Mouse (Mus musculus): ENCODE data around the gene Man2a1. TPM values are rescaled to one million over a fixed set of nuclear protein-coding genes. Genes with fewer than 3 reads are reported as not detected.

The Man2a1 gene
- total RNA-seq (2014; rRNA removed) (11.0 and 19.9 TPM in 2 replicates), polyA plus RNA-seq (2015; fragmentation: Nextera tagmentation; extraction: Ambion mirVana) (1.4 and 2.2 TPM in 2 replicates)

DNA sequence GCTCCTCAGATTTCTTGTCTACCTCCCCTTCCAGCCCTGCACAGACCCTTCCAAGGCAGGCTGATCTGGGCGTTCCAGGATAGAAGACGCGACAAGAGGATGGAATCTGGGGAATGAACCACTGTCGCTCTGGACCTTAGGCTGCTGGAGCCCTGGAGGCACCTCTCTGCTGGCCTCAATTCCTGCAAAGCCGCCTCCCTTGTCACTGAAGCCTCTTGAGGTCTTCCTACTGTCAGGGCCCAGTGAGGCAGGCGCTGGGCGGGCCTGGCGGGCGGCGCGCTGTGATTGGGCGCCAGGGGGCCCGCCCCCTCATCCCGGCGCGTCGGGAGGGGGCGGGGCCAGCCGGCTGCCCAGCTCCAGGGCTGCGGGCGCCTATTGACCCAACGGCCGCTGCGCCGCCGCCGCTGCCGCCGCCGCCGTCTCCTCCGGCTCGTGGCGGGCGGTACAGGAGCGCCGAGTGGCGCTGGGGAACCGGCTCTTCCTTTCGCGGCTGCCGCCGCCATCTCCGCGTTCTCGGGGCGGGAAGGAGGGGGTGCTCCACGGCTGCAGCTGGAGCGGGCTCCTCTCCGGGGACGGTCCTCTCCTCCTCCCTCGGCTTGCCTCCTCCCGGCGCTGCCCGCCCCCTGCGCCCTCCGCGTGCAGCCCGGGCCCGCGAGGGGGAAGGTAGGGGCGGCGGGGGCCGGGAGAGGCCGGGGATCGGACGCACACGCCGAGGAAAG, at the start of gene Man2a1:
Man2a1 (plus strand) TSS at position 365 of the 719 bp plus-strand sequence.
- under 1% methylated on average over 36 of the region's 69 CpGs for WGBS
- DNase-seq, result peak; percentile 91
- ATAC-seq, result peak; percentile 94
- peak within 1 kb of the TSS; percentile 97 for H3K4me2 ChIP-seq (ENCODE audit: low read depth)
- no peaks in the 10 kb centered on the region for H3K9me3 ChIP-seq (ENCODE audit: low read length)
- no peak for TF ChIP-seq CTCF (IDR thresholded peaks at IDR 0.05; ENCODE audit: low read depth)
- no peaks in the 10 kb centered on the region for H3K27me3 ChIP-seq (ENCODE audit: insufficient read depth, low read length)
- peak within 1 kb of the TSS; percentile 89 for H3K4me3 ChIP-seq (ENCODE audit: low read depth, low read length)
- no peaks in the 10 kb centered on the region for H3K4me1 ChIP-seq (ENCODE audit: insufficient read depth)
- no peaks in the 10 kb centered on the region for H3K36me3 ChIP-seq (ENCODE audit: insufficient read depth)
- peak within 1 kb of the TSS; percentile 89 for H3K27ac ChIP-seq (ENCODE audit: low read depth, low read length)
- H3K9ac ChIP-seq, result peak within 1 kb of the TSS; percentile 77

DNA sequence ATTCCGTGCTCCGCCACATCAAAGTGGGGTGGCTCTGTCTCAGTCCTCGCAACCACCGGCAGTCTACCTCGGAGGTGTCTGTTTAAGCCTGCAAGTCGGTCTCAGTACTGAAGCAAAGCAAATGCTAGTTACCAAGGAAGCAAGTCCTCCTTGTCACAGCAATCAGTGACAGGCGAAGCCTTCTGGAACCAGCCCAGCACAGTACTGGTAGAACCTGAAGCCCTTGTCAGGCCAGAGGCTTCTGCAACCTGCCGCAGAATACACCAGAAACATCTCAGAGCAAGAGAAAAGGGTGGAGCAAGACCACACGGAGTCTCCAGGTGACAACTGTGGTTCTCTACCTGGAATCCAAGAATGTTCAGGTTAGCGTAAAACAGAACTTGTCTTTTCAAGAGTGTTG, 47.2 kb upstream of the Man2a1 start:
- no peak for DNase-seq
- H3K4me3 ChIP-seq (ENCODE audit: low read depth, low read length), result no peak overlapping the region
- TF ChIP-seq CTCF (IDR thresholded peaks at IDR 0.05; ENCODE audit: low read depth), result no peak
- H3K36me3 ChIP-seq (ENCODE audit: insufficient read depth), result no peaks in the 10 kb centered on the region
- H3K9ac ChIP-seq, result no peak overlapping the region
- no peaks in the 10 kb centered on the region for H3K27me3 ChIP-seq (ENCODE audit: insufficient read depth, low read length)
- H3K9me3 ChIP-seq (ENCODE audit: low read length), result no peaks in the 10 kb centered on the region
- no peak for ATAC-seq
- H3K4me1 ChIP-seq (ENCODE audit: insufficient read depth), result no peaks in the 10 kb centered on the region
- H3K4me2 ChIP-seq (ENCODE audit: low read depth), result no peak overlapping the region
- WGBS, result 92% methylated on average over 10 of the region's 10 CpGs
- H3K27ac ChIP-seq (ENCODE audit: low read depth, low read length), result no peak overlapping the region

- Histone ChIP-seq H3K9ac (no peak overlapping the region), H3K9me3 (ENCODE audit: low read length) (no peaks in the 10 kb centered on the region), H3K4me2 (ENCODE audit: low read depth) (no peak overlapping the region), H3K36me3 (ENCODE audit: insufficient read depth) (no peaks in the 10 kb centered on the region), H3K4me1 (ENCODE audit: insufficient read depth) (no peaks in the 10 kb centered on the region), H3K4me3 (ENCODE audit: low read depth, low read length) (no peak overlapping the region), H3K27ac (ENCODE audit: low read depth, low read length) (no peak overlapping the region), H3K27me3 (ENCODE audit: insufficient read depth, low read length) (no peaks in the 10 kb centered on the region)
- no peak for TF ChIP-seq CTCF (IDR thresholded peaks at IDR 0.05; ENCODE audit: low read depth)
- no peak for DNase-seq
- ATAC-seq, result no peak
- 81% methylated on average over 3 of the region's 3 CpGs for WGBS
Measured at GRCm38 (mm10) chr17:64554901-64555300, 45.6 kb upstream of the Man2a1 start.

DNA sequence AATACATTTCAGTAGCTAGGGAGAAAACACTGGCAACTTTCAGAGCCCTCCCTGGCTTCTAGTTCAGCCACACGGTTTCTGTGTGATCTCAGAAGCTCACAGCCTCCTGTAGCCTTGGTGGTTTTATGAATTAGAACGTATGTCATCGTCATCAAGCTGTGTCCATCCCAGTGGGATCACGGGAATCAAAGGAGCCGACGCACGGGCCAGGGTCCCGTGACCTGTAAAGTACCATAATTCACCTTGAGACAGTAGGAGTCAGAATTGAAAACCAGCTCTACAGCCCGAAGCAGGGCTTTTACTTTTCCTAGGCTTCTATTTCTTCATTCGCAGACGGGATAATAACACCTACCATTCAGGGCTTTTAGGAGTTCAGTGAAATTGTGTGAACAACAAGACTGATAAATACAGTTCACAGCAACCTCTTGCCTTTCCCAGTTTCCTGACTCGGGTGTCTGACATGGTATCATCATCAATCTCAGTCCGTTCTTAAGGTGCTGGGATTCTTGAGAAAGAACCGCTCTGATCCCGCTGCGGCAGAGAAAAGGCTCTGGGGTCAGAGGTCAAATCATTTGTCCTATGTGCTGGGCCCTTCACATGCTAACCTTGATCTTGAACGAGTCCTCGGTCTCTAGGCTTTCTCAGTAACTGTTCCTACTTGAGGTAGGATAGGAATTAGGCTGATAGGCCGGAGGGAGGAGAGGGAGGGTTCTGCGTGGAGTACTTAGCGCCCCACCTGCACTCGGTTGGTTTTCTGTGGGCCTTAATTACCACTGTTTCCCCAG, 43.7 kb upstream of the Man2a1 start:
- Histone ChIP-seq H3K27me3 (ENCODE audit: insufficient read depth, low read length) (no peaks in the 10 kb centered on the region), H3K9ac (no peak overlapping the region), H3K27ac (ENCODE audit: low read depth, low read length) (no peak overlapping the region), H3K36me3 (ENCODE audit: insufficient read depth) (no peaks in the 10 kb centered on the region), H3K4me2 (ENCODE audit: low read depth) (no peak overlapping the region), H3K9me3 (ENCODE audit: low read length) (no peaks in the 10 kb centered on the region), H3K4me3 (ENCODE audit: low read depth, low read length) (no peak overlapping the region), H3K4me1 (ENCODE audit: insufficient read depth) (no peaks in the 10 kb centered on the region)
- TF ChIP-seq CTCF (IDR thresholded peaks at IDR 0.05; ENCODE audit: low read depth), result no peak
- 93% methylated on average over 22 of the region's 22 CpGs for WGBS
- ATAC-seq, result no peak
- DNase-seq, result no peak

- no peak overlapping the region for H3K4me2 ChIP-seq (ENCODE audit: low read depth)
- H3K27ac ChIP-seq (ENCODE audit: low read depth, low read length), result no peak overlapping the region
- H3K4me3 ChIP-seq (ENCODE audit: low read depth, low read length), result no peak overlapping the region
- H3K9ac ChIP-seq, result no peak overlapping the region
- H3K9me3 ChIP-seq (ENCODE audit: low read length), result no peaks in the 10 kb centered on the region
- no peaks in the 10 kb centered on the region for H3K4me1 ChIP-seq (ENCODE audit: insufficient read depth)
- no peaks in the 10 kb centered on the region for H3K36me3 ChIP-seq (ENCODE audit: insufficient read depth)
- no peak for ATAC-seq
- no peaks in the 10 kb centered on the region for H3K27me3 ChIP-seq (ENCODE audit: insufficient read depth, low read length)
- no peak for DNase-seq
- 18% methylated on average over 4 of the region's 4 CpGs for WGBS
- no peak for TF ChIP-seq CTCF (IDR thresholded peaks at IDR 0.05; ENCODE audit: low read depth)
Measured at GRCm38 (mm10) chr17:64558994-64559540, 41.5 kb upstream of the Man2a1 start.

- Histone ChIP-seq H3K36me3 (ENCODE audit: insufficient read depth) (no peaks in the 10 kb centered on the region), H3K9ac (no peak overlapping the region), H3K4me3 (ENCODE audit: low read depth, low read length) (no peak overlapping the region), H3K27me3 (ENCODE audit: insufficient read depth, low read length) (no peaks in the 10 kb centered on the region), H3K4me2 (ENCODE audit: low read depth) (no peak overlapping the region), H3K27ac (ENCODE audit: low read depth, low read length) (no peak overlapping the region), H3K4me1 (ENCODE audit: insufficient read depth) (no peaks in the 10 kb centered on the region), H3K9me3 (ENCODE audit: low read length) (no peaks in the 10 kb centered on the region)
- no peak for TF ChIP-seq CTCF (IDR thresholded peaks at IDR 0.05; ENCODE audit: low read depth)
- ATAC-seq (no peak), DNase-seq (no peak)
- 72% methylated on average over 6 of the region's 6 CpGs for WGBS
Measured at GRCm38 (mm10) chr17:64566435-64566834, 34.1 kb upstream of the Man2a1 start.

DNA sequence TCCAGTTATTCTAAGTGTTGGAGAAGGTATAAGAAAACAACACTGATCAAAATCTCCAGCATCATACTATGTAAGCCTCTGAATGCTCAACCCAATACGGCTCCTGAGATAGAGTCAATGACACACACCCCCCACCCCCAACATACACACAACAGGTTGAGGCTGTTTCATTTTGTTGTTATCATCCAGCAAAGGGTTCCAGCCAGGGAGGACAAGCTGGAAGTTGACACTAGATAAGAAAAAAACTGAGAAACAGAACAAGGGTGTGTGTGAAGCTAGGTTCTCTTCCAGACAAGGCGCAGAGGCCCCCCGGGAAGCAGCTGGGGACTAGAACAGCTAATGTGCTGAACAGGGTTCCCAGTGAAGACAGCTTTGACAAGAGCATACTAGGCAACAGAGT, 33.0 kb upstream of the Man2a1 start:
- WGBS, result 95% methylated on average over 3 of the region's 3 CpGs
- Histone ChIP-seq H3K4me3 (ENCODE audit: low read depth, low read length) (no peak overlapping the region), H3K4me1 (ENCODE audit: insufficient read depth) (no peaks in the 10 kb centered on the region), H3K9ac (no peak overlapping the region), H3K27ac (ENCODE audit: low read depth, low read length) (no peak overlapping the region), H3K4me2 (ENCODE audit: low read depth) (no peak overlapping the region), H3K9me3 (ENCODE audit: low read length) (no peaks in the 10 kb centered on the region), H3K36me3 (ENCODE audit: insufficient read depth) (no peaks in the 10 kb centered on the region), H3K27me3 (ENCODE audit: insufficient read depth, low read length) (no peaks in the 10 kb centered on the region)
- no peak for TF ChIP-seq CTCF (IDR thresholded peaks at IDR 0.05; ENCODE audit: low read depth)
- no peak for DNase-seq
- no peak for ATAC-seq

All from forebrain, postnatal 0 days (tissue).